Mouse (Mus musculus): ENCODE results near the gene Zw10.

The Zw10 gene

DNA sequence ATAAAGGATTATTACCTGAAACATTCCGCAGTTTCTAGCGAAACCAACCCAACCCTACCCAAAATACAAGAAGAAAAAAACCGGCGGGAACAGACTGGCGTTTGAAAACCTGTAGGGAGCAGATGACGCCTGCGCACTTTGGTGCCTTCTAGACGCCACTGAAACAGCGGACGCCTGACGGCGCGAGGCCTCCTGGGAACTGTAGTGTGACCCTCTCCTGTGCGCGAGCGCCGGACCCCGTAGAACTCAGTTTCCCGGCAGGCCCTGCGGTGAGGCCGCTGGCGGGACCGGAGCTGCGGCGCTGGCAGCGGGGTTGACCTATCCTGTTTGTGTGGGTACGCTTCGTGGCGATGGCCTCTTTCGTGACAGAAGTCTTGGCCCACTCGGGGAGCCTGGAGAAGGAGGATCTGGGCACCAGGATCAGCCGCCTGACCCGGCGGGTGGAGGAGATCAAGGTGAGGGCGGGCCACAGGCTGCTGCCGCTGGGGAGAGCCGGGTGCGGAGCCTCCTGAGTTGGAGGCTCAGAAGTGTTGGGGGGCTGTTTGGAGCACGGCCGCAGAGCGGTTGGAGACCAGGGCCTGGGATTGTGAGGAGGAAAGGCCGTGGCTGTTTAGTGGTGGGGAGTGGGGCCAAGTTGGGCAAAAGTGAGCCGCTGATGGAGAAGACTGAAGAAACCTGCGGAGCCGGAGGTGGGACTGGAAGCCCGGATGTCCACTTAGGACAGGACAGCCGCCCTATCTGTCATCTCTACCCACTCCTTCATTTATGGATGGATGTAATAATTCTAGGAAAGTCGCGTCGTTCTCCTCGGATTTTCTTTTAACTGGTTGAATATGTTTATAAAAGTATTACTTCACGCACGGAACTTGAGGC is at the start of gene Zw10:
Zw10 (plus strand) TSS at position 281 of the 873 bp plus-strand sequence.
- peak; percentile 93 for DNase-seq (ENCODE audit: low spot score)

GRCm38 (mm10) chr9:49015824-49016223 is 39.6 kb upstream of the Zw10 start:
- DNase-seq (ENCODE audit: low spot score), result no peak

- no peak for DNase-seq (ENCODE audit: low spot score)
Observed at GRCm38 (mm10) chr9:49021289-49021688, 34.1 kb upstream of the Zw10 start.

DNA sequence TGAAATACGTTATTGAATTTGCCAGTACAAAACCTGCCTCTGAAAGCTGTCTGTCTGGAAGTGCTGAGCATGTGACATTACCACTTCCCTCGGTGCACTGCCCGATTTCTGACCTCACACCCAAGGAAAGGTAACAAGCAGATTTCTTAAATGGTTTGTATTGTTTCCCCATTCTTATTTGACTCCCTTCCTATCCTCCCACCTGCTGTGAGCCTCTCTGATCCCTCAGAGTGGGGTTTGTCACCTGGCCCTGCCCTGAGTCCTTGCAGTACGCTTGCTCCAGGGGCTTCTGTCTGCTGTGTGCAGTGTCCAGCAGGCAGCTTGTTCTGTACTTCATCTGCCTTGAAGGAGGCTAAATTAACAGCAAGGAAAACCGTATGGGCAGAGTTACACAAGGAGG is 31.5 kb upstream of the Zw10 start:
- no peak for DNase-seq (ENCODE audit: low spot score)

DNA sequence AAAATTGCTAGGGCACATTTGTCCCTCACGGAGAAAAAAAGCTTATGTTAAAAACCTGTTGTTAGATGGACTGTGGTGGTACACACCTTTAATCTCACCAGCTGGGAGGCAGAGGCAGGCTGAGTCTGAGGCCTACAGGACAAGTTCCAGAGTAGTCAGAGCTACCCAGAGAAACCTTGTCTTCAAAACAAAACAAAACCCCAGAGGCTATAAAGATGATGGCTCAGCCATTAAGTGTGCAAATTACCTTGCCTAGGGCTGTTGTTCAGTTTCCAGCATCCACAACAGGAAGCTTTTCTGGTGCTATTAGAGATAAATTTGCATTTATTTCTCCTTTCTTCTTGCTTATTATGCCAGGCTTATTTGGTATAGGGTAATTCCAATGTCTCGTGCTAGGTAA is 30.9 kb upstream of the Zw10 start:
- no peak for DNase-seq (ENCODE audit: low spot score)

DNA sequence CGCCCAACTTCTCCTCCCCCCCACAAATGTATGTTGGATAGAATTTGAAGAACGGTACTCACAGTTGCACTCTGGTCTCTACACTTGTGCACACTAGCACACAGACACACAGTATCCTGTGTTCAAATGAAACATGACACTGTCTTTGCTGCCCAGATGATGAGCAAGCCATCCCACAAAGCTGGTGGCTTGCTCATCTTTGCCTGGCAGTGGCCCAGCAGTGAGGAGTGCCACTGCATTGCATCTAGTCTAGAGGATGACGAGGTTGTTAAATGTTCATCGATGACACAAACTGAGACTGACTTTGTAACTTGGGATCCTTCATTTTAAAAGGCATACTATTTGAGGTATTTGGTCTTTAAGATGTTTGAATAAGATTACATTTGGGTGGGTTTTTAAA is 20.6 kb upstream of the Zw10 start:
- no peak for DNase-seq (ENCODE audit: low spot score)

- DNase-seq (ENCODE audit: low spot score), result no peak
Observed at GRCm38 (mm10) chr9:49050901-49051300, 4.5 kb upstream of the Zw10 start.

- peak; percentile 24 for DNase-seq (ENCODE audit: low spot score)
Observed at GRCm38 (mm10) chr9:49051349-49051748, 4.1 kb upstream of the Zw10 start.

DNA sequence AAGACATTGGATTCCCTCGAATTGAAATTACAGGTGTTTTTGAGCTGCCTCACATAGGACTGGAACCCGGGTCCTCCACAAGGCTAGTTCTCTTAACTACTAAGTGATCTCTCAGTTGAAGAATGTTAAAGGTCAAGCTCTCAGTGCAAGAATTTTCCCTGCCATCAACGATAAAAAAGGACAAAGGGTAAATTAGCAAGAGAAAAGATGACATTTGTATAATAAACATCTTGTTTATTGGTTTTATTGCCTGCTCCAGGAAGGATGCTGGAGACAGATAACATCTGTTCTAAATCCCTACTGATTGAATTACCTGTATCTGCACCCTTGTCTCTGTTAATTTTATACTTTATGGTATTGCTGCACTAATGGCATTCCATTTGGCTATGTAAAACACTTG is 1.4 kb upstream of the Zw10 start:
- DNase-seq (ENCODE audit: low spot score), result no peak

DNA sequence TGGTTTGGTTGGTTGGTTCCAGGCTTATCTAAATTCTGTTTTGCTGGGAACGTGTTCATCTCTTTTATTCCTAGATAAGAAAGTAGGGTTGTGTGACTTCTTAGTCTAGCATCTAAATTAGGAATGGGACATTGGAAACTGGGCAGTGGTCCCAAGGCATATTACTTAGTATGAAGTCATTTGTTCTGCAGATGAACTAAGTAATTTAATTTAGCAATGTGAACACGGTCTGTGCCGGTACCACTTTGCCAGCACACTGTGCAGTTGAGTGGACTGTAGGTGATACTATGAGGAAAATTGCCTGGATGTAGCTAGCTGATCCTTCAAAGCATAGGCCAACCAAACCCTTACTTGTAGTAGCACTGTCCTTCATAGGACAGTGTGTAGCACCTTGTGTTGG is 21.4 kb downstream of the Zw10 start:
- no peak for DNase-seq (ENCODE audit: low spot score)

DNA sequence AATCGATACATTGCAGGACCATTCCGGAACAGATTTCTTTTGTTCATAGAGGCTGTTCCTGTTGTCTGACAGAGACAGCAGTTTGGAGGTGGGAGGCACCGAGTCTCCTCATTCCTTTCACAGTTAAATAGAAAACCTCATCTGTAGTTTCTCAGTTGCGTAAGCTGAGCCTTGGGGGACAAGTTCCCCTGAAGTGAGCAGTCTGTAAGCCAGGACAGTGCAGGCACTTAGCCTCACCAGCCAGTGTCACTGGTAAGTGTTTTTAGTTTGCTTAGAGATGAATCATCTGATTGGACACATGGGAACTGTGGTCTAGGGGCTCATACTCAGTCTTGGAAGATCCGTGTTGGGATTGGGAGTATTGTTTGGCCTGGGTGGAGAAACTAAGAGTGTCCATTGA is 25.7 kb downstream of the Zw10 start, which contains the start of gene Tmprss5:
Tmprss5 (plus strand) TSS at position 154 of the 400 bp plus-strand sequence.
- no peak for DNase-seq (ENCODE audit: low spot score)

GRCm38 (mm10) chr9:49081561-49081960 is 26.1 kb downstream of the Zw10 start:
- no peak for DNase-seq (ENCODE audit: low spot score)

DNA sequence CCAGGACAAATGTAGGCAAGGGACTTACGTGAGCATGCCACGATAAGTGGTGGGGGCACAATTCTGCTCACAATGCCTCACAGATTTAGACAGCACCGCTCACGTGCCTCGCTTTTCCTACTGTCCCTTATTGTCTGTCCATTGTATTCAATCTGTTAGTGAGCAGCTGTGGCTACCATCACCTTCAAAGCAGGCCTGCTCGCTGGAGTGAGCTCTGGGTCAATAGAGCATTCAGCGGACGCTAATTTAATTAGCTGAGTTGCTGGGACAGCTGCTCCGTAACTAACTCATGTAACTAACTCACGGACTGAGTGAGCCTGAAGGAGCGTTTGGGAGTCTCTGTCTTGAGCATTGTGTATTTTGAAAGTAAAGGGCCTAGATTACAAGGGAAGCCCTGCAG is 31.9 kb downstream of the Zw10 start:
- DNase-seq (ENCODE audit: low spot score), result no peak

DNA sequence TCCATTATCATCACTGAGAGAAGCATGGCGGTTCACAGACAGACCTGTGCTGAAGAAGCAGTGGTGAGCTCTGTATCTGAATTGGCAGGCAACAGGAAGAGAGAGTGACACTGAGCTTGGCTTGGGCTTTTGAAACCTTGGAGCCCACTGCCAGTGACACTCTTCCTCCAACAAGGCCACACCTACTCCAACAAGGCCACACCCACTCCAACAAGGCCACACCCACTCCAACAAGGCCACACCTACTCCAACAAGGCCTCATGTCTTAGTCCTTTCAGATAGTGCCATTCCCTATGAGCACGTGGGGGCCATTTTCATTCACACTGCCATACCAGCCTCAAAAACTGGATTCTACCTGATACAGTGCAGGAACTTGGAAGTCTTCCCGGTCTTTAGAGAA is 43.5 kb downstream of the Zw10 start:
- DNase-seq (ENCODE audit: low spot score), result no peak

DNA sequence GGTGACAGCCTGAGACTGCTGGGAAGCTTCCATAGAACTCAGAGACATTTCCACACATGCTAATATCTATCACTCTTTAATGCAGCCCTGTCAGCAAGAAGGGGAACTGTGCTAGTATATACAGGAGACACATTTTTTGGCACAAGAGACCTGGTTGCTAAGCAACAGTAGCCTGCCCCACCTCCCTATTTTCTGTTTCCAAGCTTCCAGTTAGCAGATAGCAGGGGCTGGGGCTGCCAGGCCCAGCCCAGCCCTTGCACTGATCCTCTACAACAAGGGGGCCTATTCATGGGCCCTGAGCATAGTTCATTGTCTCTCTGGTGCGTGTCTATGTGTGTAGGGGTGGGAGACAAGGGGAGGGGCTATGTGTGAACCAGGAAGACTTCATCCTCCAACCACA is 46.9 kb downstream of the Zw10 start:
- no peak for DNase-seq (ENCODE audit: low spot score)

DNA sequence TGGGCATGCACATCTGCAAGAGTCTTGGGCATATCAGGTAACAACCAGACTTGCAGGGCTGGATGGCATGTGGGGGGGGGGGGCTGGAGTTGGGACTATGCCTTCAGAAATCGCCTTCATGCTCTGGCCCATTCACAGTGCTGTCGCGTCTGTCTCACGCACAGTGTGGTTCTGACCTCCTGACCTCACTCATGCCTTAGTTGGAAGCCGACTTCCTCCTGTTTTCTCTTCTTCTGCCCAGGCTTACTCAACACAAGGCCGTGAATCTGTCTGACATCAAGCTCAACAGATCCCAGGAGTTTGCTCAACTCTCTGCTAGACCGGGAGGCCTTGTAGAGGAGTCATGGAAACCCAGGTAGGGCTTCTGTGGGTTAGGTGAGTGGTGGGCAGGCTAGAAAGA is 53.7 kb downstream of the Zw10 start:
- DNase-seq (ENCODE audit: low spot score), result peak; percentile 5

DNA sequence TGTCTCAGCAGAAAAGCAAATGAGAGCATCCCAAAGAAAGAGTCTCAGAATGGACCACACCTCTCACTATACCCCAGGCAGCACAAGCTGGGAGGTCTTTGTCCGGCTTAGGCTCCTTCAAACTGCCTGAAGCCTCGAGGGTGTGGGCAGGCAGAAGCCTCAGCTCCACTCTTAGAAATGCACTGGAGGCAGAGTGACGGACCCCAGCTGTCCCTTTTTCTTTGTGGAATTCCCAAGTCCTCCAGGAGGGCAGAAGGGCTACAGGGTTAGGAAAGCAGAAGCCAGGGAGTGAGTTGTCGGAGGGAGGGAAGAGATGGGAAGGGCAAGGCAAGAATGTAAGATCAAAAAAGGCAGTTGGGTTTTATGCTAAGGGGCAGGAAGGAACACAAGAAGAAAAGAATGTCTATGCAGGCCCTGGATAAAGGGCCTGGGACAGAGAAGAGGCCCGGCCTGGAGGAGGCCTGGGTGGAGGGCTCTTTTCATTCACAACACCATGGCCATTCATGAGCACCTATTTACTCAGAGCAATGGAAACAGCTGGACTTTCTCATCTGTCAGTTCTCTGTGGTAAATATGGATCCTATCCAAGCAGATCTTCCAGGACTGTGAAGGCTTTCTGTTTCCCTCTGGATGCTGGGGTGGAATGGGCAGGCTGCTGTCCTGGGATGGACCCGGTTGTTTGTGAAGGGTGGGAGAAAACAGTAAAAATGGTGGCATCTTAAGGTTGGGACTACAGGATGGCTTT is 55.2 kb downstream of the Zw10 start:
- DNase-seq (ENCODE audit: low spot score), result no peak

DNA sequence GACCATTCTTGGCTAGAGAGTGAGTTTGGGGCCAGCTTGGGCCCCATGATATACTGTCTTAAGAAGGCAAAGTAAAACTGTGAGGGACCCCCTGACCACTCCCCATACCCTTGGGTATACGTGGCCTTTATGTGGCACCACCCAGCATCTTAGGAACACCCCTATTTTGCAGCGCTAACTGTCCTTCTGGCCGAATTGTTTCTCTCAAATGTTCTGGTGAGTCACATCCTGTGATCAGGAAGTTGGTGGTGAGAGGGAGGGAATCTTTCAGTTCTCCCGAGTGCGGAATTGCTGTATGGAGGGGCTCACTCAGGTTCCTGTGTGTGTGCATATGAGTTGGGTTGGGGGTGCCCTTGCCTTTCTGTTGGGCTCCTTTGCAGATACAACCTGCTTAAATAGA is 55.9 kb downstream of the Zw10 start:
- no peak for DNase-seq (ENCODE audit: low spot score)

DNA sequence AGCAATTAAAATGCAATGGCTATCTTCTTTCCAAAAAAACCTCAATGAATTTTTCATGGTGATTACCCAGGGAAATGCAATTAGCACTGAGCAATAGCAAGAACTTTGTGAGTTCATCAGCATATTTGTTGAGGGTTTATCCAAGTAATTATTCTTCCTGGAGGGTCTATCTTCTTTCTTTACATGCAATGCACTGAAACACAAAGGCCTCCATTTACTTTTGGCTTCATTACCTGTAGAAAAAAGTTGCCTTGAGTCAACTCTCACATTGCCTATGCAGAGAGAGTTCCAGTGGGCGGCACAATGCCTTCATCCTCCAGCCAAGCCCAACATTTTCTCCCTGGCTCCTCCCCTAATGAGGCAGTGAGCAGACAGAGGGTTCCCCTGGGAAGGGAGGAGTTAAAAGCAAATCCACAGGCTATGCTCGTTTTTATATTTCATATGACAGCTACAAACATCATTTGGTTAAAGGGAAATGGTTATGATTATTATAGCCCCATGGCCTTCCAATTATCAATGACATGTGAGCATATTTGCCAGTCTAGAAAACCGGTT is 62.9 kb downstream of the Zw10 start:
- DNase-seq (ENCODE audit: low spot score), result no peak

DNA sequence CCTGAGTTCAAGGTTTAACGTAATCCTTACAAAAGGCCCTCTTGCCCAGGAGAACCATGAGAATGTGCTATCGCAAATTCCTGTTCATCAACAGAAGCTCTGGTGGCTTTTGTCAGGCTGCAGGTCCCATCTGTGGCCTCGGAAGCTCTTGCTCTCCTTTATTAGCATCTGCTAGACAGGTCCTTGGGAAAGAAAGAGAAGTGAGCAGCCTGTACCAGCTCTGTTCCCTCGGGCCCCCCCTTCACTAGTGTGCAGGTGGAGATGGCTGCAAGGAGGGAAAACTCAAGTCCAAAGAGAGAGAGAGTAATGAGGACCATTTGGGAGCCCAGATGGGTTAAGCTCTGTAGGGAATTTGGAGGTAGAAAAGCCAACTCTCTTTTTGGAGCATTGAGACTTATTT is 64.3 kb downstream of the Zw10 start:
- no peak for DNase-seq (ENCODE audit: low spot score)

DNA sequence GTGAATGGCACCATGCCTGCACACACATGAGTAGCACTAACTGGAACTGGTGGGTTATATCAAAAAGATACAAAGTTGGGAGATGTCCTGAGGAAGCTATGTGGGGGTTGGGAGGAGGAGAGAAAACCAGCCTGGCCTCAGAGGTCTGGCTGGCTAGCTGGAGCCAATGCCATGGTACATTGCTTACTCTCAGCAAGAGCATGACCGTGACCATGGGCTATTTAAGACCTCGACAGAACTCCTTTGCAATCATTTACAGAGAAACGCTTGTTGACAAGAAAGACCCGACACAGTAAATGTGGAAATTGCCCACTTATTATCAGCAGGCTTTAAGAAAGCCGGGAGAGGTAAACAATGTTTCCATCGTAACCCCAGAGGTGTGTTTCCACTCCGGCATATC is 70.3 kb downstream of the Zw10 start:
- DNase-seq (ENCODE audit: low spot score), result no peak
